Mouse (Mus musculus): ENCODE results near the gene Cd80. TPM values are rescaled to one million over a fixed set of nuclear protein-coding genes. Genes with fewer than 3 reads are reported as not detected.
A peak's percentile ranks its signal among the peaks of the same experiment; 100 is the strongest.
"Not testable (repeated sequence)": the region's sequence is repeated elsewhere in the genome, so short reads cannot be mapped to it uniquely, and the experiment has no call there.

Cd80 gene
- polyA plus RNA-seq, 1 experiment from 2014 or later: 0.66 TPM

- Histone ChIP-seq H3K4me1 (ENCODE audit: control insufficient read depth, insufficient read depth, low read length) (no peaks in the 10 kb centered on the region), H3K9me3 (replicated peaks; ENCODE audit: control insufficient read depth, low read length) (no peaks in the 10 kb centered on the region), H3K27me3 (ENCODE audit: control insufficient read depth, insufficient read depth, low read length) (no peaks in the 10 kb centered on the region), H3K27ac (ENCODE audit: low read length) (no peak overlapping the region), H3K36me3 (ENCODE audit: control insufficient read depth, insufficient read depth, low read length) (peaks cover 34% of the 10 kb centered on the region), H3K4me3 (replicated peaks; ENCODE audit: low read length) (no peak overlapping the region), H3K9ac (ENCODE audit: low read length) (no peak overlapping the region), H3K4me2 (ENCODE audit: low read depth, low read length) (no peak overlapping the region)
- no peak for ATAC-seq (ENCODE audit: insufficient read depth, low FRiP score)
- WGBS: 95% methylated on average over 20 of the region's 20 CpGs
These were observed 9.8 kb upstream of the Cd80 start for GRCm38 (mm10) chr16:38445576-38445975.

GRCm38 (mm10) chr16:38446141-38446540 lies 9.2 kb upstream of the Cd80 start:
- not testable (repeated sequence) for H3K4me2 ChIP-seq (ENCODE audit: low read depth, low read length); H3K27ac ChIP-seq (ENCODE audit: low read length); ATAC-seq (ENCODE audit: insufficient read depth, low FRiP score); H3K4me1 ChIP-seq (ENCODE audit: control insufficient read depth, insufficient read depth, low read length); H3K4me3 ChIP-seq (replicated peaks; ENCODE audit: low read length); H3K9me3 ChIP-seq (replicated peaks; ENCODE audit: control insufficient read depth, low read length); H3K27me3 ChIP-seq (ENCODE audit: control insufficient read depth, insufficient read depth, low read length); H3K9ac ChIP-seq (ENCODE audit: low read length)
- WGBS: 92% methylated on average over 2 of the region's 2 CpGs
- H3K36me3 ChIP-seq (ENCODE audit: control insufficient read depth, insufficient read depth, low read length): peaks cover 34% of the 10 kb centered on the region

- no peak for ATAC-seq (ENCODE audit: insufficient read depth, low FRiP score)
- WGBS: 91% methylated on average over 21 of the region's 21 CpGs
- no peak overlapping the region for H3K4me3 ChIP-seq (replicated peaks; ENCODE audit: low read length)
- H3K27ac ChIP-seq (ENCODE audit: low read length): no peak overlapping the region
- H3K4me1 ChIP-seq (ENCODE audit: control insufficient read depth, insufficient read depth, low read length): 0 out of 2 replicates have a peak, but pooled peaks cover 6% of the 10 kb centered on the region
- peaks cover 34% of the 10 kb centered on the region for H3K36me3 ChIP-seq (ENCODE audit: control insufficient read depth, insufficient read depth, low read length)
- no peaks in the 10 kb centered on the region for H3K27me3 ChIP-seq (ENCODE audit: control insufficient read depth, insufficient read depth, low read length)
- H3K4me2 ChIP-seq (ENCODE audit: low read depth, low read length): no peak overlapping the region
- no peaks in the 10 kb centered on the region for H3K9me3 ChIP-seq (replicated peaks; ENCODE audit: control insufficient read depth, low read length)
- H3K9ac ChIP-seq (ENCODE audit: low read length): no peak overlapping the region
These were observed 8.0 kb upstream of the Cd80 start for GRCm38 (mm10) chr16:38447366-38447765.

- Histone ChIP-seq H3K4me3 (replicated peaks; ENCODE audit: low read length) (no peak overlapping the region), H3K27ac (ENCODE audit: low read length) (no peak overlapping the region), H3K4me2 (ENCODE audit: low read depth, low read length) (no peak overlapping the region), H3K27me3 (ENCODE audit: control insufficient read depth, insufficient read depth, low read length) (no peaks in the 10 kb centered on the region), H3K36me3 (ENCODE audit: control insufficient read depth, insufficient read depth, low read length) (peaks cover 34% of the 10 kb centered on the region), H3K9me3 (replicated peaks; ENCODE audit: control insufficient read depth, low read length) (no peaks in the 10 kb centered on the region), H3K4me1 (ENCODE audit: control insufficient read depth, insufficient read depth, low read length) (0 out of 2 replicates have a peak, but pooled peaks cover 6% of the 10 kb centered on the region), H3K9ac (ENCODE audit: low read length) (no peak overlapping the region)
- 90% methylated on average over 12 of the region's 12 CpGs for WGBS
- no peak for ATAC-seq (ENCODE audit: insufficient read depth, low FRiP score)
These were observed 6.9 kb upstream of the Cd80 start for GRCm38 (mm10) chr16:38448458-38448857.

- Histone ChIP-seq H3K9ac (ENCODE audit: low read length) (no peak overlapping the region), H3K9me3 (replicated peaks; ENCODE audit: control insufficient read depth, low read length) (no peaks in the 10 kb centered on the region), H3K4me2 (ENCODE audit: low read depth, low read length) (no peak overlapping the region), H3K4me3 (replicated peaks; ENCODE audit: low read length) (no peak overlapping the region), H3K27ac (ENCODE audit: low read length) (no peak overlapping the region), H3K36me3 (ENCODE audit: control insufficient read depth, insufficient read depth, low read length) (peaks cover 18% of the 10 kb centered on the region), H3K4me1 (ENCODE audit: control insufficient read depth, insufficient read depth, low read length) (0 out of 2 replicates have a peak, but pooled peaks cover 6% of the 10 kb centered on the region), H3K27me3 (ENCODE audit: control insufficient read depth, insufficient read depth, low read length) (no peaks in the 10 kb centered on the region)
- ATAC-seq (ENCODE audit: insufficient read depth, low FRiP score): no peak
- WGBS: 87% methylated on average over 7 of the region's 7 CpGs
These were observed 4.7 kb upstream of the Cd80 start for GRCm38 (mm10) chr16:38450707-38451106.

- peak overlapping the region; percentile 98 for H3K9ac ChIP-seq (ENCODE audit: low read length)
- peak overlapping the region; percentile 80 for H3K4me2 ChIP-seq (ENCODE audit: low read depth, low read length)
- peak overlapping the region; percentile 86 for H3K4me3 ChIP-seq (replicated peaks; ENCODE audit: low read length)
- no peak for ATAC-seq (ENCODE audit: insufficient read depth, low FRiP score)
- H3K27ac ChIP-seq (ENCODE audit: low read length): peak overlapping the region; percentile 96
- 43% methylated on average over 12 of the region's 12 CpGs for WGBS
- H3K4me1 ChIP-seq (ENCODE audit: control insufficient read depth, insufficient read depth, low read length): 0 out of 2 replicates have a peak, but pooled peaks cover 6% of the 10 kb centered on the region
- H3K36me3 ChIP-seq (ENCODE audit: control insufficient read depth, insufficient read depth, low read length): peaks cover 12% of the 10 kb centered on the region
- no peaks in the 10 kb centered on the region for H3K9me3 ChIP-seq (replicated peaks; ENCODE audit: control insufficient read depth, low read length)
- H3K27me3 ChIP-seq (ENCODE audit: control insufficient read depth, insufficient read depth, low read length): no peaks in the 10 kb centered on the region
These were observed 3.7 kb upstream of the Cd80 start for GRCm38 (mm10) chr16:38451421-38452205.

- Histone ChIP-seq H3K4me1 (ENCODE audit: control insufficient read depth, insufficient read depth, low read length) (0 out of 2 replicates have a peak, but pooled peaks cover 6% of the 10 kb centered on the region), H3K27me3 (ENCODE audit: control insufficient read depth, insufficient read depth, low read length) (no peaks in the 10 kb centered on the region), H3K4me3 (replicated peaks; ENCODE audit: low read length) (peak within 1 kb of the TSS; percentile 86), H3K4me2 (ENCODE audit: low read depth, low read length) (peak within 1 kb of the TSS; percentile 80), H3K36me3 (ENCODE audit: control insufficient read depth, insufficient read depth, low read length) (0 out of 2 replicates have a peak, but pooled peaks cover 3% of the 10 kb centered on the region), H3K9ac (ENCODE audit: low read length) (peak within 1 kb of the TSS; percentile 98), H3K27ac (ENCODE audit: low read length) (peak within 1 kb of the TSS; percentile 96), H3K9me3 (replicated peaks; ENCODE audit: control insufficient read depth, low read length) (no peaks in the 10 kb centered on the region)
- WGBS: under 1% methylated on average over 59 of the region's 61 CpGs
- peak; percentile 97 for ATAC-seq (ENCODE audit: insufficient read depth, low FRiP score)
These were observed 2.7 kb upstream of the Cd80 start, which contains the start of gene Adprh for GRCm38 (mm10) chr16:38452442-38453202. TSS of gene Adprh (minus strand) at chr16:38452703.

GRCm38 (mm10) chr16:38453203-38453553 lies 2.2 kb upstream of the Cd80 start:
- WGBS: 20% methylated on average over 3 of the region's 3 CpGs
- Histone ChIP-seq H3K27ac (ENCODE audit: low read length) (peak overlapping the region; percentile 96), H3K36me3 (ENCODE audit: control insufficient read depth, insufficient read depth, low read length) (0 out of 2 replicates have a peak, but pooled peaks cover 3% of the 10 kb centered on the region), H3K9ac (ENCODE audit: low read length) (peak overlapping the region; percentile 98), H3K4me1 (ENCODE audit: control insufficient read depth, insufficient read depth, low read length) (0 out of 2 replicates have a peak, but pooled peaks cover 6% of the 10 kb centered on the region), H3K9me3 (replicated peaks; ENCODE audit: control insufficient read depth, low read length) (no peaks in the 10 kb centered on the region), H3K27me3 (ENCODE audit: control insufficient read depth, insufficient read depth, low read length) (no peaks in the 10 kb centered on the region), H3K4me3 (replicated peaks; ENCODE audit: low read length) (peak overlapping the region; percentile 86), H3K4me2 (ENCODE audit: low read depth, low read length) (peak overlapping the region; percentile 80)
- no peak for ATAC-seq (ENCODE audit: insufficient read depth, low FRiP score)

GRCm38 (mm10) chr16:38453952-38454351 lies 1.4 kb upstream of the Cd80 start:
- H3K9ac ChIP-seq (ENCODE audit: low read length): no peak overlapping the region
- WGBS: 84% methylated on average over 4 of the region's 4 CpGs
- no peak for ATAC-seq (ENCODE audit: insufficient read depth, low FRiP score)

More at GRCm38 (mm10) chr16:38453952-38454351, 1.4 kb upstream of the Cd80 start:
- H3K4me2 ChIP-seq (ENCODE audit: low read depth, low read length): no peak overlapping the region
- H3K27ac ChIP-seq (ENCODE audit: low read length): no peak overlapping the region
- no peaks in the 10 kb centered on the region for H3K27me3 ChIP-seq (ENCODE audit: control insufficient read depth, insufficient read depth, low read length)
- H3K4me1 ChIP-seq (ENCODE audit: control insufficient read depth, insufficient read depth, low read length): 0 out of 2 replicates have a peak, but pooled peaks cover 6% of the 10 kb centered on the region
- H3K9me3 ChIP-seq (replicated peaks; ENCODE audit: control insufficient read depth, low read length): no peaks in the 10 kb centered on the region
- H3K36me3 ChIP-seq (ENCODE audit: control insufficient read depth, insufficient read depth, low read length): 0 out of 2 replicates have a peak, but pooled peaks cover 3% of the 10 kb centered on the region
- no peak overlapping the region for H3K4me3 ChIP-seq (replicated peaks; ENCODE audit: low read length)

Measured in stomach, embryonic 16.5 days (tissue).